Mouse (Mus musculus) liver, embryonic 14.5 days (tissue): ENCODE results near the gene Ccser1.

Experiments used
- CTCF ChIP-seq: IDR thresholded peaks from 2 replicates; pipeline ENCODE4 v1.5.1; 2016; ENCODE audit warnings: antibody characterized with exemption, low read depth, control low read depth
- EP300 ChIP-seq: IDR thresholded peaks from 2 replicates; pipeline ENCODE4 v1.6.1; 2016; ENCODE audit warnings: antibody characterized with exemption, low read depth

DNA sequence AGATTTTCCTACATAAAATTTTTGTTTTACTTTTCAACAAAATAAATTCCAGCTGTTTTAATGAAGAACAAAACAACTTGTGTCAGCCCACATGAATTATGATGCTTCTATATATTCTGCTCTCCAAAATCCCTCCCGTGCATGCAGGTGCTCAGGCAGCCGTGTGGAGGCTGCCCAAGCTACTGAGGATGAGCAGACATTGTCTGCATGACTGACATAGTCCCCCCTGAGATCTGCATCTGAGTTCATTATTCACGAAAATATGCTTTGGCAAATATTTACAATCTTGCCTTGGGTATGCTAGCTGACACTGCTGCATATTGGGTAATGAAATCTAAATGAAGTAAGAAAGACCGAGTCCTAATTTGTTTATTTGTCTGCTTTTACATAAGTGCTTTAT is 718.1 kb downstream of the Ccser1 start:
- no peak for TF ChIP-seq CTCF
- TF ChIP-seq EP300 = no peak
